Mouse (Mus musculus) G1E (cell line): ENCODE measurements at regions not wholly inside any gene's neighbourhood (a gene's known extent, or its start where the extent isn't known, plus 50 kb on each side); places are given as distances from the start of the nearest gene placed in this dataset.

Source experiments
- CTCF ChIP-seq: IDR thresholded peaks from 2 replicates; pipeline ENCODE4 v1.5.1; 2012; ENCODE audit warnings: low read depth, low read length, inconsistent platforms, mixed read lengths
- GATA1 ChIP-seq: IDR thresholded peaks from 2 replicates; pipeline ENCODE4 v1.6.1; 2012; ENCODE audit warnings: borderline replicate concordance, low read length, inconsistent platforms, mixed read lengths
- POLR2AphosphoS5 ChIP-seq: IDR thresholded peaks from 2 replicates; pipeline ENCODE4 v1.6.1; 2012; ENCODE audit warnings: low read depth, low read length, inconsistent platforms; ENCODE audit not compliant: insufficient replicate concordance

DNA sequence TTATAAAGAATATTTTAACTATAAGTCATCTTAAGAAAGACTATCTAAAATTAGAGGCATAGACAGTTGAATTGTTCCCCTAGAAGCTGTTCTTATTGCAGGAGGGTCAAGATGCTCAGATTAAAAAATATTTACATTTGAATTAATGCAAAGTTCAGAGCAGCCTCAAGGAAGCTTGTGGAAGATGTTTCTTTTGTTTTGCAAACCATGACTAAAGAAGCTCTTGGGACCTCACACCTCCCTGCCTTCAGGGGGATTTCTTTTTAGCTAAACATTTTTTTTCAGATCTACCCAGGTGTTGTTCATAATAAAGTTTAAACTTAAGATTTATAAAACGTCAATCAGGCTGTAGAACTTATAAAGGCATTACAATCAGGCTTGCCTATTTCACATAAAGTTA lies 185.7 kb downstream of the Rab10 start:
- TF ChIP-seq CTCF: no peak
- no peak for TF ChIP-seq POLR2AphosphoS5
- no peak for TF ChIP-seq GATA1
